24 mouse cellular contexts compared by ENCODE assay signal in the genomic region with DNA sequence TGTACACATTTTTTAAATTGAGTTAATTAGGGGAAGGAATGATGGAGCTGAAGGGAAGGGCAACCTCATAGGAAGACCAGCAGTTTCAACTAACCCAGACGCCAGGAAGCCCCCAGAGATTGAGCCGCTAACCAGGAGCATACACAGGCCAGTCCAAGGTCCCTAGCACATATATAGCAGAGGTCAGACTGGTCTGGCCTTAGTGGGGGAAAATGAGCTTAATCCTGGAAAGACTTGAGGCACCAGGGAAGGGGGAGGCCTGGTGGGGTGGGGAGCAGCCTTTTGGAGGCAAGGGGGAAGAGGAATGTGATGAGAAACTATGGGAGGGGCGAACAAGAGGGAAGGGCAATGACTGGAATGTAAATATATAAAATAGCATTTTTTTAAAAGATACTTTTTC.
"Had no signal": no experiment of that assay in that cellular context is flagged by ENCODE, and none has a peak within 500 bp of the region (broad histone marks: within the 10 kb centered on the region; RNA-seq: fewer than 3 reads in every experiment).

No protein-coding gene starts in this region.

- ATAC-seq: hindbrain, postnatal 0 days; intestine, embryonic 16.5 days; liver, embryonic 12.5 days had no signal

- H3K27ac ChIP-seq: heart, adult 2 months; heart, embryonic 13.5 days; heart, embryonic 15.5 days; hindbrain, embryonic 13.5 days; hindbrain, embryonic 15.5 days; hindbrain, postnatal 0 days; layer of hippocampus, adult 2 months; limb, embryonic 13.5 days; limb, embryonic 15.5 days; liver, embryonic 12.5 days; liver, embryonic 14.5 days had no signal

- DNase-seq: gastrocnemius, postnatal 14 days; gastrocnemius, postnatal 36 days; heart, adult 11 months; heart, adult 2 months; heart, postnatal 14 days; heart, postnatal 36 days; kidney, adult 18-20 months; kidney, adult 8-10 months; kidney, postnatal 10 days; kidney, postnatal 25 days; kidney, postnatal 4 days; left cerebral cortex, postnatal 4 days had no signal

- H3K36me3 ChIP-seq: heart, embryonic 13.5 days; heart, embryonic 15.5 days; hindbrain, embryonic 13.5 days; hindbrain, embryonic 15.5 days; limb, embryonic 13.5 days; limb, embryonic 15.5 days; liver, embryonic 12.5 days had no signal

- H3K4me2 ChIP-seq: heart, embryonic 11.5 days; heart, embryonic 13.5 days; heart, embryonic 15.5 days; hindbrain, embryonic 13.5 days; hindbrain, embryonic 15.5 days; limb, embryonic 13.5 days; limb, embryonic 15.5 days; liver, embryonic 12.5 days had no signal

- H3K4me1 ChIP-seq: heart, embryonic 13.5 days; heart, embryonic 15.5 days; hindbrain, embryonic 13.5 days; hindbrain, embryonic 15.5 days; limb, embryonic 13.5 days; limb, embryonic 15.5 days; liver, embryonic 12.5 days had no signal

- H3K9me3 ChIP-seq: heart, embryonic 13.5 days; heart, embryonic 15.5 days; hindbrain, embryonic 13.5 days; hindbrain, embryonic 15.5 days; limb, embryonic 13.5 days; limb, embryonic 15.5 days; liver, embryonic 12.5 days had no signal

- H3K4me3 ChIP-seq: heart, adult 2 months; heart, embryonic 13.5 days; heart, embryonic 15.5 days; hindbrain, embryonic 13.5 days; hindbrain, embryonic 15.5 days; layer of hippocampus, adult 2 months; limb, embryonic 13.5 days; limb, embryonic 15.5 days; liver, embryonic 12.5 days had no signal

- H3K27me3 ChIP-seq: heart, embryonic 13.5 days; heart, embryonic 15.5 days; hindbrain, embryonic 13.5 days; hindbrain, embryonic 15.5 days; limb, embryonic 13.5 days; limb, embryonic 15.5 days; liver, embryonic 12.5 days had no signal

- H3K9ac ChIP-seq: heart, embryonic 13.5 days; heart, embryonic 15.5 days; hindbrain, embryonic 13.5 days; hindbrain, embryonic 15.5 days; limb, embryonic 13.5 days; limb, embryonic 15.5 days; liver, embryonic 12.5 days; liver, embryonic 14.5 days had no signal
